Mouse (Mus musculus): ENCODE results near the gene Nipbl.
"Not testable (repeated sequence)": the region's sequence is repeated elsewhere in the genome, so short reads cannot be mapped to it uniquely, and the experiment has no call there.

Gene Nipbl

GRCm38 (mm10) chr15:8291251-8291650 lies 153.0 kb downstream of the Nipbl start:
- no peak for DNase-seq

- DNase-seq: no peak
These were observed 162.1 kb downstream of the Nipbl start for GRCm38 (mm10) chr15:8282155-8282554.

- no peak for DNase-seq
These were observed 162.6 kb downstream of the Nipbl start for GRCm38 (mm10) chr15:8281701-8282100.

DNA sequence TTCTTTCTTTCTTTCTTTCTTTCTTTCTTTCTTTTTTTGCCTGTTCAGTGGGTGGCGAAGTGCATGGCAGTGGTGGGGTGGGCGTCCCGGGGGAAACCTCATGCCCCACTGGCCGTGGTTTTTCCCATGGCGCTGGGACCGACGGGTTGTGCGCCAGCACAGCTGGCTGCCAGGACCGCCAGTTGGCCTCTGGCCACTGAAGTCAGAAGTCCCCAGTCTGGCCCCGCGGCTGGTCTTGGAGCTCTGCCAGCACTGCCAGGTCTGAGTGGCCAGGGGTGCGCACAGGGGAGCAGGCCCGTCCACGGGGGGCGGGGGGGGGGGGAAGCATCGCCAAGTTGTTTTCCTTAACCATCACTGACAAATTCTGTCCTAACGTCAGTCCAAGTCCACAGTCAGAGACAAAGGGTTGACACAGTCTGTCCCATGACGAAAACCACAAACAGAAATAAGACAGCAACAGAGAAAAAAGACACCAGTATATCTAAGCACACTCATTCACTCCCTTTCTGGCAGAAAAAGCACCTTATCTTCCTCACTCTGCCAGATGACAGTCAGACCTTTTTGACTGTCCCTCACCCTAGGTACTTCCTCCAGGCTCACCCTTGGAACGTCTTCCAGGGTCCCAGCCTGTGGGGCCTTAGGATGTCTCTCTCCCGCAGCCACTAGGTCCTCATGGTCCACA lies 164.2 kb downstream of the Nipbl start:
- DNase-seq: peak; percentile 41 to 58

- DNase-seq: peak; percentile 8 to 17
These were observed 164.9 kb downstream of the Nipbl start for GRCm38 (mm10) chr15:8279320-8279779.

DNA sequence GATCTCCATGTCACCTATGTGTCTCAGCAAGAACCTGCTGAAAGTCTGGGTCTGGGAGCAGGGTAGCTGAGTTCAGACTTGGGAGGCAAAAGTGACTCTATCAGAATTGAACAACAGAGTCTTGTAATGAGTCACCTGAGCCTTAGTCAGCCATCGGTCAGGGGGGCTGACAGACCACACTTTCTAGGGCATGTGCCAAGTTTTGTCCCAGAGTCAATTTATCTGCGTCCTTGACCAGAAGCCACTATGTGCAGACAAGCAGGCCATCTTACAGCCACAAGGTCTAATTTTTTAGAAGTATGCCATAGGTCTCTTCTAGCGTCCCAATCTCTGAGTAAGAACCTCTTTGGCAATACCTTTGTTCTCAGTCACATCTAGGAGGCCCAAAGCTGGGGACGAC lies 166.3 kb downstream of the Nipbl start:
- not testable (repeated sequence) for DNase-seq

GRCm38 (mm10) chr15:8271952-8272351 lies 172.3 kb downstream of the Nipbl start:
- no peak for DNase-seq

- DNase-seq: peak in 1 of 2 experiments; percentile 23
These were observed 176.0 kb downstream of the Nipbl start for GRCm38 (mm10) chr15:8268231-8268630.

DNA sequence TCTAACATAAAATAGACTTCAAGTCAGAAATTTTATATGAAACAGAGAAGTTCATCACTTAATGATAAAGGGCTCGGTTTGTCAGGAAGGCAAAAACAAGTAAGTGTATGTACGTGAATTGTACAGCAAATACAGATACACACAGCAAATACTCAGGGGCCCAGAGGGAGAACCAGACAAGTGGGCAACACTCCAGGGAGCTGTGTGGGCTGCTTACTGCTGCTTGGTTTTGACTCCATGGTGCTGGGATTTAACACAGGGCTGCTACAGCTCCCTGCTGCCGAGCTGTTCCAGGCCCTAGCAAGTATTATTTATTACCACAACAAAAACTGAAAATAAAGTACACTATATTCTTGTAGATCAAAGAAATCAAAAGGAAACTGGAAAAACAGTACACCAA lies 177.1 kb downstream of the Nipbl start:
- no peak for DNase-seq

DNA sequence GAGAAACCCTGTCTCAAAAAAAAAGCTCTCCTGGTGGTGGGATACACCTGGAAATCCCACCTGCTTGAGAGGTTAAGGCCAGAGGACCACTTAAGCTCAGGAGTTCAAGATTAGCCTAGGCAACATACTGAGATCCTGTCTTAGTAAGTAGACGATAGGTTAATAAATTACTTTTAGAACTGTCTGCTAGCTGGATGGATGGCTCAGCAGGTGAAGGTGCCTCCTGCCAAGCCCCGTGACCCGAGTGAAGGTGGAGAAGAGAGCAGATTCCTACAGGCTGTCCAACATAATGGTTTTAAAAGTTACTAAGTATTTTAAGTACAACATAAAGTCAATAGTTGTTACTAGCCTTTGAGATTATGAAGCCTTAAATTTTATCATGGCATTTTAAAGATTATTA lies 178.3 kb downstream of the Nipbl start:
- no peak for DNase-seq

Measured in lung, adult 18-20 months (tissue).